Mouse (Mus musculus) monocyte, adult 5-6 weeks (primary cell): ENCODE data around the gene Suds3. TPM values are rescaled to one million over a fixed set of nuclear protein-coding genes. Genes with fewer than 3 reads are reported as not detected.

Experiments
- ATAC-seq: fragments of 153-309, 156-312 bp; replicated peaks from 2 replicates; pipeline ENCODE4 v1.8.0; 2017; ENCODE audit warnings: mild to moderate bottlenecking; ENCODE audit not compliant: low TSS enrichment, insufficient number of reproducible peaks, severe bottlenecking, poor library complexity, low FRiP score
- total RNA-seq: library from RNA; stranded (forward); fragments of 200-1000, 200-491, 200-594 nt; gene quantifications from 3 replicates; pipeline ENCODE4 v1.2.3, GENCODE M21; 2017

The Suds3 gene
- total RNA-seq, 1 experiment from 2014 or later, result 95.5 TPM

DNA sequence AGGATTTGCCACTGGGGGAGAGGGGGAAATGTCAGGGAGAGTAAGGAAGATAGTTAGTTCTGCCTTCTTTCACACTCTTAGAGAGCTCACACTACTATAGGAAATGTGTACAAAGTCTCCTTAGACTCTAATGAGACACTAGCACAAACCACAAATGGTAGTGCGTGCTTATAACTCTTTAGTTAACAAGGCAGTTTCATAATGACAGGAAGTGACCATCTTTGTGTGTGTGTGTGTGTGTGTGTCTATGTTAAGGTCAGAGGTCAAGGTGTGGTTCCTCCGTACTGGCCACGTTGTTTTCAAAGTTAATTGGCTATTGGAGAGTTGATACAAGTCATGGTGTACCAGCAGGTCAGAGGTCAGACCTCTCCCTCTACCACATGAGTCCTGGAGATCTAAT lies 26.8 kb downstream of the Suds3 start:
- ATAC-seq, result no peak; the same call in 1 of the 2 replicates

GRCm38 (mm10) chr5:117087718-117088117 lies 28.2 kb downstream of the Suds3 start:
- ATAC-seq, result no peak

DNA sequence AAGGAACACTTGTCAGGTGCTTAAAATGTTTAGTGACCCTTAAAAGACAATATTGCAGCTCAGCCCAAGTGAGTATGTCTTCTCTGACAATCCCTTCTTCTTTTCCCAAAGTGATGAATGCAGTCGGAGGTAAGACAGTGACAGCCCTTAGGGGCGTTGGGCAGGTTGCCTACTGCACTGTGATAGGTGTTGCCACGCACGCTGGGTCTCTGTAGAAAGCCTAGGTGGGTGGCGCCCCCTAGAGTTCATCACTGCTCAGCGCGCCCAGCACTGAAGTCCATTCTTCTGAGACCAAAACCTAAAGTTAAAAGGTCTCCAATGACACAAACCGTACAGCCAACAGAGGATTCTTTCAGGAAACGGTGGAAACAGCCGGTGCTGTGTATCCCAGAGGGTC lies 46.4 kb downstream of the Suds3 start:
- no peak for ATAC-seq

DNA sequence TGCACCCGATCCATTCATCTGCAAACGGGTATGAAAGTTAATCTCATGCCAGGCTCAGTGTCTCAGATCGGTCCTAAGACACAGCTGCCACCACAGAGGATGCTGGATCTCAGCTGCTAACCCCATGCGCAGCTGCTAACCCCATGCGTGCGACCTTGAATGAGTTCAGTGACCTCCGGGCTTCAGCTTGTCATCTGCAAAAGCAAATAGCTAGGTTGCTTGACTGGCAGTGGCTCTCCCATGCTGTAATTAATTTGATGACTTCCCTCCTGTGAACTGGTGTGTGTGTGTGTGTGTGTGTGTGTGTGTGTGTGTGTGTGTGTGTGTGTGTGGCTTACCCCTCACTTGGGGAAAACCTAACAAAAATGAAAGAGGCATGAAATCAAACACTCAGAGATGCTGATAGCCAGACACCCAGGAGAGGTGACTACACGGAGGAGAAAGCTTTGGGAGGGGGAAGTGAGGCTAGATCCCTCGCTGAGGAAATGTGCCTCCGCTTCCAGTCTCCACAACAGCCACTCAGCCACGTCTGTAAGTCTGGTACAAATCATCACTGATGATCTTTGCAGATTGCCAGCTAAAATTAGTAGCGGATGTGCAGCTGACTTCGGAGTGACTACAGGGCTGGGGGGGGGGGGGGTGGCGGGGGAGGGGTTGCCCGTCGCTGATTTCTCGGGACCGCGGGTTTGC lies 47.0 kb downstream of the Suds3 start:
- no peak for ATAC-seq

DNA sequence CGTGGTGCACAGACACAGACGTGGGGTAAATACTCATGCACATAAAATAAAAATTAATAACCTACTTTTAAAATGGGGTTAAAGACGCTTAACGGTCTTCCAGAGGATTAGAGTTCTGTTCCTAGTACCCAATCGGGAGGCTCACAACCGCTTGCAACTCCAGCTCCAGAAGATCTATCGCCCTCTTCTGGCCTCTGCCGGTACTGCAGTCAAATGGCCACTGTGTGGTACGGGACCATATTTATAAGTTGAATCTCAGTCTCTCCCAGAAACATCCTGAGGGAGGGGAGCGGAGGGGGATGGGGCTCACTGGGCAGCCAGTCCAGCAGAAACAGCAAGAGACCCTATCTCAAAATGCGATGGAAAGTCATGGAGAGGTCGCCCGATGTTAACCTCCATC lies 47.7 kb downstream of the Suds3 start:
- no peak for ATAC-seq

- no peak for ATAC-seq
These were observed 54.7 kb downstream of the Suds3 start for GRCm38 (mm10) chr5:117061251-117061650.

DNA sequence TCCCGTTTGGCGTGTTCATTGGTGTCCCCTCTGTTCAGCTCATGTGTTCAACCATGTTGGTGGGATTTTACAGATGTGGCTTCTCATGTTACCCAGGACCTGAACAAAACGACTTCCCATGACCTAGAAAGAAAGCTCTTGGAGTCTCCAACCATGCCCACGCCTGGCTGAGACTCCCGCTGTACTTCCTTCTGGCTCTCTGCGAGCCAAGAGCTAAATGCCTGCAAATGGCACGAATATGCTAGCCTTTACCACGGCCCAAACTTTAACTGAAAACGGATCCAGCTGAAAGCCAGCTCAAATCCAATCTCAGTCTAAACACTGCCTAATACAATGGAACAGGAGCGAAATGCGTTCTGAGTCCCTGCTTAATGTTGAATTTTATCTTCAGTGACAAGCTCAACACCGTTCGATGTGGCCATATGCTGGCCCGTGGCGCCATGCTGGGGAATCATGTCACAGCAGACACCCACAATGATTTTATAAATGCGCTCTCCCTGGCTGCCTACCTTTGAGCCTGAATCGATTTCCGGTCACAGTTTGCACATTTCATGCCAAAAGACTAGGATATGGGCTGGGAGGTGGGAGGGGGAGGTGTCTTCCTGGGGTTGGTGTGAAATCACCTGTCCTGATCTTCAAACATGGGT lies 55.3 kb downstream of the Suds3 start:
- ATAC-seq, result no peak

- ATAC-seq, result no peak
These were observed 66.0 kb downstream of the Suds3 start for GRCm38 (mm10) chr5:117049940-117050339.

DNA sequence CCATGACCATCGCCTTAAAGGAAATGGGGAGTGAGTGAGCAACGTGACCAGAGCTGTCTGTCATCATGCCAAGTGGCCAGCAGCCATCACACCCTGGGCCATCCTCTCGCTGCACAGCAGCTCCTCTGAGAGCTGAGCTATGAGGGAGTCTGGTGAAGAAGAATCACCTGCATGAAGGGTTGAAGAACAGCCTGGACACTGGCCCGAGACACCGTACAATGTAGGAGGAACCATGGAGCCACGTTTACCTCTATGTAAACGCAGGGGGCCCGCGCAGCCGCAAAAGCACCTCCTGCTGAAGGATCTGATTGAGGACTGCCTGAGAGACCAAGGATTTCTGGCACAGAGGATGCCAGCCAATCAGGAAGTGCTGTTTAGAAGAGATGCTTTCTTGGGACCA lies 70.8 kb downstream of the Suds3 start:
- ATAC-seq, result no peak

DNA sequence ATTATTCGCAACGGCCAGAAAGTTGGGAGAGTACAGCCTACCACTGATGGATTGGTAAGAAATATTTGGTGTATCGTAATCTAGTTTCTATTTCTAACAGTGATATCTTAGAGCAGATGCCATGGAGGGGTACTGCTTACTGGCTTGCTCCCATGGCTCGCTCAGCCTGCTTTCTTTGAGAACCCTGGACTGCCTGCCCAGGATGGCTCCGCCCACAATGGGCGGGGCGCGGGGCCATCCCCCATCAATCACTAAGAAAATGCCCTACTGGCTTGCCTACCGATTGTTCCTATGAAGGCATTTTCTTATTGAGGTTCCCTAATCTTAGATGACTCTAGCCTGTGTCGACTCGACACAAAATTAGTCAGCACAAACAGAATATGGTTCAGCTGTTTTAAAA lies 73.3 kb downstream of the Suds3 start:
- ATAC-seq, result no peak

Other genes with a start within 250 kb of the Suds3 start
- 81.6 to 108 TPM (median 90.0 TPM) in 3 replicates for gene Taok3, start 4.0 kb upstream of the Suds3 start, total RNA-seq
- 23.5 to 34.1 TPM (median 27.5 TPM) in 3 replicates for gene Pebp1, start 171.5 kb upstream of the Suds3 start, total RNA-seq
- gene Vsig10, start 203.0 kb upstream of the Suds3 start, total RNA-seq, result 4.9 to 5.5 TPM (median 5.2 TPM) in 3 replicates
- gene Wsb2, start 241.2 kb upstream of the Suds3 start, total RNA-seq, result 35.9 to 42.1 TPM (median 41.8 TPM) in 3 replicates